In genomic region chr11:109720809-109721319, GRCm38 (mm10) we compare ENCODE assay signal across 7 mouse cellular contexts. TPM values are rescaled to one million over a fixed set of nuclear protein-coding genes. Genes with fewer than 3 reads are reported as not detected.
A peak's percentile ranks its signal among the peaks of the same experiment; 100 is the strongest.
DNase-seq lines count a peak whose midpoint lies in the region; ATAC-seq and TF ChIP-seq lines count a peak whose summit lies in the region.

No protein-coding gene starts in this region.

- H3K36me3 ChIP-seq in heart, embryonic 10.5 days = no peaks in the 10 kb centered on the region
- no peaks in the 10 kb centered on the region for H3K36me3 ChIP-seq in kidney, postnatal 0 days (ENCODE audit: insufficient read depth, low read length)
- no peaks in the 10 kb centered on the region for H3K36me3 ChIP-seq in stomach, postnatal 0 days (ENCODE audit: control insufficient read depth, insufficient read depth, low read length)

- H3K9ac ChIP-seq in kidney, postnatal 0 days (ENCODE audit: low read depth, low read length) = peak overlapping the region; percentile 51
- peak overlapping the region; percentile 57 for H3K9ac ChIP-seq in stomach, postnatal 0 days (ENCODE audit: low read length)

- TF ChIP-seq POLR2A in bone marrow macrophage, adult 2 months (IDR thresholded peaks at IDR 0.05; ENCODE audit: borderline replicate concordance, low read depth, low read length) = no peak

- ATAC-seq in kidney, postnatal 0 days (replicated peaks; ENCODE audit: low FRiP score, low read depth) = peak; percentile 19; the same call in 1 of the 2 replicates
- ATAC-seq in stomach, postnatal 0 days (ENCODE audit: low FRiP score, low TSS enrichment) = peak; percentile 58

- peak overlapping the region; percentile 82 for H3K4me2 ChIP-seq in kidney, postnatal 0 days (ENCODE audit: low read length)
- H3K4me2 ChIP-seq in stomach, postnatal 0 days (replicated peaks; ENCODE audit: low read depth) = peak overlapping the region; percentile 79

- DNase-seq in MN1 (ENCODE audit: low spot score) = peak; percentile 6
- DNase-seq in heart, embryonic 10.5 days (ENCODE audit: low spot score) = no peak
- peak; percentile 80 for DNase-seq in kidney, postnatal 0 days (ENCODE audit: low spot score)
- DNase-seq in lung, postnatal 14 days = peak; percentile 32
- no peak for DNase-seq in stomach, postnatal 0 days (ENCODE audit: low spot score)
- DNase-seq in layer of hippocampus, adult 9-10 months (ENCODE audit: low spot score) = no peak

- TF ChIP-seq EP300 in stomach, postnatal 0 days (optimal IDR thresholded peaks at IDR 0.05) = no peak

- WGBS in heart, embryonic 10.5 days = 15% methylated on average over 12 of the region's 12 CpGs
- WGBS in kidney, postnatal 0 days = 16% methylated on average over 12 of the region's 12 CpGs
- WGBS in stomach, postnatal 0 days = 22% methylated on average over 11 of the region's 12 CpGs

- TF ChIP-seq CTCF in bone marrow macrophage, adult 2 months (IDR thresholded peaks at IDR 0.05; ENCODE audit: low read depth, low read length) = no peak
- no peak for TF ChIP-seq CTCF in kidney, postnatal 0 days (IDR thresholded peaks at IDR 0.05; ENCODE audit: low read depth)
- TF ChIP-seq CTCF in stomach, postnatal 0 days (IDR thresholded peaks at IDR 0.05; ENCODE audit: low read depth) = no peak

- peaks cover 8% of the 10 kb centered on the region for H3K4me1 ChIP-seq in bone marrow macrophage, adult 2 months (ENCODE audit: control insufficient read depth, insufficient read depth, low read length)
- H3K4me1 ChIP-seq in heart, embryonic 10.5 days = peaks cover 20% of the 10 kb centered on the region
- peaks cover 12% of the 10 kb centered on the region; the same call in 1 of the 2 replicates for H3K4me1 ChIP-seq in kidney, postnatal 0 days (replicated peaks; ENCODE audit: insufficient read depth, low read length)
- peaks cover 4% of the 10 kb centered on the region; the same call in 1 of the 2 replicates for H3K4me1 ChIP-seq in stomach, postnatal 0 days (replicated peaks; ENCODE audit: control insufficient read depth, insufficient read depth)

- peaks cover 36% of the 10 kb centered on the region for H3K27me3 ChIP-seq in heart, embryonic 10.5 days (ENCODE audit: insufficient read depth, poor library complexity, severe bottlenecking)
- H3K27me3 ChIP-seq in kidney, postnatal 0 days (ENCODE audit: insufficient read depth, low read length) = no peaks in the 10 kb centered on the region
- no peaks in the 10 kb centered on the region for H3K27me3 ChIP-seq in stomach, postnatal 0 days (ENCODE audit: control insufficient read depth, insufficient read depth, low read length)

- H3K4me3 ChIP-seq in bone marrow macrophage, adult 2 months (ENCODE audit: insufficient read depth, low read length) = peak overlapping the region; percentile 47
- H3K4me3 ChIP-seq in heart, embryonic 10.5 days = peak overlapping the region; percentile 69
- peak overlapping the region; percentile 40 for H3K4me3 ChIP-seq in kidney, postnatal 0 days (replicated peaks; ENCODE audit: low read depth, low read length)
- peak overlapping the region; percentile 46 for H3K4me3 ChIP-seq in stomach, postnatal 0 days (ENCODE audit: low read depth, low read length)

- no peaks in the 10 kb centered on the region for H3K9me3 ChIP-seq in heart, embryonic 10.5 days
- no peaks in the 10 kb centered on the region for H3K9me3 ChIP-seq in kidney, postnatal 0 days (replicated peaks; ENCODE audit: low read length)
- H3K9me3 ChIP-seq in stomach, postnatal 0 days (ENCODE audit: control insufficient read depth, low read length) = no peaks in the 10 kb centered on the region

- no peak overlapping the region for H3K27ac ChIP-seq in bone marrow macrophage, adult 2 months (ENCODE audit: insufficient read depth, low read depth, low read length)
- H3K27ac ChIP-seq in heart, embryonic 10.5 days = peak overlapping the region; percentile 69; the same call in 1 of the 2 replicates
- peak overlapping the region; percentile 67; the same call in 1 of the 2 replicates for H3K27ac ChIP-seq in kidney, postnatal 0 days
- H3K27ac ChIP-seq in stomach, postnatal 0 days (replicated peaks) = peak overlapping the region; percentile 78

RNA-seq across cellular contexts. Expression of gene Fam20a, which starts 1.2 kb away (rescaled TPM):
- 0.31 and 0.48 TPM in 2 replicates for polyA plus RNA-seq in bone marrow macrophage, adult 2 months (2012; ENCODE audit: insufficient read depth, insufficient read length, missing spikeins)
- 0.39 and 2.7 TPM in 2 replicates for polyA plus RNA-seq in heart, embryonic 10.5 days (2016; fragmentation: Nextera tagmentation; extraction: Ambion mirVana)
- polyA plus RNA-seq in kidney, postnatal 0 days (2015; fragmentation: Nextera tagmentation; extraction: Ambion mirVana) = 4.9 and 5.8 TPM in 2 replicates
- 3.9 and 4.8 TPM in 2 replicates for polyA plus RNA-seq in stomach, postnatal 0 days (2015; fragmentation: Nextera tagmentation; extraction: Ambion mirVana)

Comparison
In these comparisons a context has a peak if more than half of its experiments do, and no peak if none do; other contexts are left out.
1. DNase-seq: peak in MN1 (single experiment), kidney, postnatal 0 days (single experiment) and lung, postnatal 14 days (single experiment); none in heart, embryonic 10.5 days (single experiment), stomach, postnatal 0 days (single experiment) and layer of hippocampus, adult 9-10 months (single experiment).
2. Peak in every context shown above with its lines, with median percentiles within 50 percentile points of each other: H3K4me3 ChIP-seq.